Mouse (Mus musculus) layer of hippocampus, postnatal 36 days (tissue): ENCODE measurements around the gene Fcho2. TPM values are rescaled to one million over a fixed set of nuclear protein-coding genes. Genes with fewer than 3 reads are reported as not detected.

ENCODE experiments used
- DNase-seq, 2 experiments: peaks; one replicate each; pipeline ENCODE4 v3.0.0; 2022
- total RNA-seq, 2 experiments: library from RNA; stranded (reverse); gene quantifications; 2 replicates each; pipeline ENCODE4 v1.2.3; 2021

Fcho2 gene
- total RNA-seq, 2 experiments from 2014 or later, result 37.3 to 52.1 TPM

- no peak for DNase-seq
Measured at GRCm38 (mm10) chr13:98673922-98674321, 141.3 kb downstream of the Fcho2 start.

Other genes starting within 250 kb of the Fcho2 start
- under 1 TPM in 1 of 2 experiments, not detected in 1; 0.15 TPM for gene Tmem174, start 178.0 kb downstream of the Fcho2 start, total RNA-seq
- 1 to 10 TPM; 1.1 to 1.4 TPM for gene Tmem171, start 120.6 kb downstream of the Fcho2 start, total RNA-seq
- gene Tnpo1, start 110.9 kb upstream of the Fcho2 start, total RNA-seq, result 10 to 100 TPM; 61.4 to 74.3 TPM
- not detected for gene 1700024P04Rik, start 169.1 kb upstream of the Fcho2 start, total RNA-seq